Mouse (Mus musculus) heart, embryonic 11.5 days (tissue): ENCODE measurements around the gene Elmo3. TPM values are rescaled to one million over a fixed set of nuclear protein-coding genes. Genes with fewer than 3 reads are reported as not detected.

Experiments
- ATAC-seq: fragments of 200-750 bp; cut with Nextera tagmentation; replicated peaks from 2 replicates; pipeline ENCODE4 v1.8.0; 2017; ENCODE audit warnings: moderate library complexity; ENCODE audit not compliant: insufficient number of reproducible peaks, low FRiP score, low TSS enrichment
- H3K27ac ChIP-seq: fragments of 300-500 bp; sonication (generic); 2 replicates; pipeline ENCODE4 v1.5.1; 2014; ENCODE audit warnings: mild to moderate bottlenecking, low read depth, low read length
- H3K27me3 ChIP-seq: fragments of 300-500 bp; sonication (generic); 2 replicates; pipeline ENCODE4 v1.6.1; 2014; ENCODE audit warnings: mild to moderate bottlenecking, low read length, mixed read lengths; ENCODE audit not compliant: control insufficient read depth, insufficient read depth
- H3K36me3 ChIP-seq: fragments of 300-500 bp; sonication (generic); 2 replicates; pipeline ENCODE4 v1.6.1; 2014; ENCODE audit warnings: mild to moderate bottlenecking, low read length, moderate library complexity, mixed read lengths; ENCODE audit not compliant: control insufficient read depth, insufficient read depth
- H3K4me1 ChIP-seq: fragments of 300-500 bp; sonication (generic); 2 replicates; pipeline ENCODE4 v1.6.1; 2014; ENCODE audit warnings: low read length; ENCODE audit not compliant: control insufficient read depth, insufficient read depth
- H3K4me2 ChIP-seq: fragments of 300-500 bp; sonication (generic); 2 replicates; pipeline ENCODE4 v1.6.1; 2014; ENCODE audit warnings: mild to moderate bottlenecking, moderate library complexity
- H3K4me3 ChIP-seq: fragments of 300-500 bp; sonication (generic); 2 replicates; pipeline ENCODE4 v1.5.1; 2014; ENCODE audit warnings: low read depth, low read length
- H3K9ac ChIP-seq: fragments of 300-500 bp; sonication (generic); 2 replicates; pipeline ENCODE4 v1.6.1; 2014; ENCODE audit warnings: mild to moderate bottlenecking, low read depth, low read length, moderate library complexity
- H3K9me3 ChIP-seq: fragments of 300-500 bp; sonication (generic); replicated peaks from 2 replicates; pipeline ENCODE4 v1.6.1; 2016; ENCODE audit warnings: low read length; ENCODE audit not compliant: control insufficient read depth
- whole genome bisulfite sequencing: fragments of 180-500 bp; shearing (Covaris S2); extraction: QIAGEN DNeasy Blood & Tissue Kit; methylation state at CpG from one replicate; pipeline ENCODE4 v1.1.7; 2014; ENCODE audit not compliant: insufficient replicate concordance; 5-methylcytosine and 5-hydroxymethylcytosine counted together
- polyA plus RNA-seq: library from polyadenylated mRNA; unstranded; fragments of >200 nt; fragmentation: Nextera tagmentation; extraction: Ambion mirVana; gene quantifications from 2 replicates; pipeline ENCODE4 v1.2.1, GENCODE M21; 2014

Gene Elmo3
- polyA plus RNA-seq, 1 experiment from 2014 or later, result 4.2 TPM

DNA sequence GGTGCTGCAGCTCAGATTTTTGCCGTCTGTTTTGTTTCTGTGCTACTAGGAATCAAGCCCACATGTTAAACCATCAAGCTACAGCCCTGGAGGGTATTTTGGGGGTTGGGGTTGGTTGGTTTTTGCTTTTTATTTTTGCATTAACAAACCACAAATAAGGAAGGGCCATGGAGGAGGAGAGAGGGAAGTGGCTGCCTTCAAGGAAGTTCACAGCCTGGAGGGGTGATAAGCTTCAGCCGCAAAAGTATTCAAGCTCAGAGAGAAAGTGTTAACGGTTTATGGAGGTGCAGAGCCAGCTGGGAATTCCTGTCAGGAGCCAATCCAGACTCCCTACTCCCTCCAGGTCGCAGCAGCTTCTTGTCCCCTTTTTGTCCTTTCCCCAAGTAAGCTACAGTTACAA lies 33.6 kb downstream of the Elmo3 start:
- Histone ChIP-seq H3K4me3 (no peak overlapping the region), H3K9ac (no peak overlapping the region), H3K27ac (peak overlapping the region; percentile 63), H3K4me1 (peaks cover 35% of the 10 kb centered on the region), H3K4me2 (no peak overlapping the region; the same call in 1 of the 2 replicates), H3K9me3 (no peaks in the 10 kb centered on the region), H3K27me3 (no peaks in the 10 kb centered on the region), H3K36me3 (peaks cover 23% of the 10 kb centered on the region)
- ATAC-seq, result no peak
- WGBS, result 25% methylated on average over 4 of the region's 4 CpGs

DNA sequence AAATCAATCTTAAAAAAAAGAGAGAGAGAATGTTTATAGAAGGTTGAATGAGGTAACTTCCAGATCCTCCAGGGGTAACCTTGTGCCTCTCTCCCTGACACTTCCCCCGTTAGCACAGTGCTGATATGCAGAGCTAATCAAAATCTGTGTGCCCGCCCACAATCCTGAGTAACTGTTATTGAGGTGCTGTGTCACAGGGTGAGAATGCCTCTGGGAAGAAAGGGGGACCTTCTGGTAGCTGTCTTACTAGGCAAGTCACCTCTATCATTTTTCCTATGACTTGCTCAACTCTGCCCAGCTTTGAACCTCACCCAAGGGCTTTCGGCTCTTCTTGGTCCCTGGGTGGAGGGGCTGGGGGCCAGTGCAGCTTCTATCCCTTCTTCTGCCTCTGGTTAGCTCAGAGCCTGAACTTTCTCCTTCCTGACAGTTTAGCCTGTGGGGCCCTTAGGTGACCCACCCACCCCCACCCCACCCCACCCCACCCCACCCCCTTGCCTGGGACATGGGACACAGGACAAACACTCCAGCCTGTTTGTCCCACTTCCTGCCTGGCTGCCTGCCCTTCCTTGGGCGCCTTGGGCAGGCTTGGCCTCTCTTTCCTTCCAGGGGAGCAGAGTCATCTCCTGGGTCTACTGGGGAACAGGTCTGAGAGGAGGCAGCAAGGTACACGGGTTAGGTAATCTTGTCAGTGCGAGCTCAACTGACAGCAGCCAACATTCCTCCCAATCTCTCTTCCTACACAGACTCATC lies 34.7 kb downstream of the Elmo3 start:
- Histone ChIP-seq H3K4me2 (no peak overlapping the region), H3K36me3 (peaks cover 23% of the 10 kb centered on the region), H3K4me3 (no peak overlapping the region), H3K9me3 (no peaks in the 10 kb centered on the region), H3K27me3 (no peaks in the 10 kb centered on the region), H3K27ac (peak overlapping the region; percentile 41), H3K9ac (no peak overlapping the region), H3K4me1 (peaks cover 44% of the 10 kb centered on the region)
- no peak for ATAC-seq
- 51% methylated on average over 6 of the region's 6 CpGs for WGBS

DNA sequence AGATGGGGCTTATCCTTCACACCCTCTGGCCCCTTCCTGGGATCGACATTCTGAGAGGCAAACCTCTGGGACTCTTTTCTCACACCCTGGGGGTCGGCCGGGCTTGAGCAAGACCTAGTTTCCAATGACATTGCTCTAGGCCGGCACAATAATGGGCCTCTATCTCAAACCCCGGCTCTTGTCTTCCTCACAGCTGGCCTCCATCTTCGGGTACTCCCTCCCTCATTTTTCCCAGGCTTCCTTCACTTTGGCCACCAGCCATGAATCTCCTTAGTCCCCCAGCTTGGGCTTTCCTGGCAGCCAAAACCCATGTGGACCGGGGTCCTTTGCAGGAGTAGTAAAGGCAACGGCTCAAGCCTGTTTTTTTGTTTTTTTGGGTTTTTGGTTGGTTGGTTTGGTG lies 36.0 kb downstream of the Elmo3 start:
- Histone ChIP-seq H3K4me3 (no peak overlapping the region), H3K9ac (no peak overlapping the region), H3K4me1 (peaks cover 56% of the 10 kb centered on the region), H3K4me2 (no peak overlapping the region), H3K36me3 (peaks cover 16% of the 10 kb centered on the region), H3K27ac (peak overlapping the region; percentile 41), H3K9me3 (no peaks in the 10 kb centered on the region), H3K27me3 (no peaks in the 10 kb centered on the region)
- 20% methylated on average over 8 of the region's 8 CpGs for WGBS
- no peak for ATAC-seq

DNA sequence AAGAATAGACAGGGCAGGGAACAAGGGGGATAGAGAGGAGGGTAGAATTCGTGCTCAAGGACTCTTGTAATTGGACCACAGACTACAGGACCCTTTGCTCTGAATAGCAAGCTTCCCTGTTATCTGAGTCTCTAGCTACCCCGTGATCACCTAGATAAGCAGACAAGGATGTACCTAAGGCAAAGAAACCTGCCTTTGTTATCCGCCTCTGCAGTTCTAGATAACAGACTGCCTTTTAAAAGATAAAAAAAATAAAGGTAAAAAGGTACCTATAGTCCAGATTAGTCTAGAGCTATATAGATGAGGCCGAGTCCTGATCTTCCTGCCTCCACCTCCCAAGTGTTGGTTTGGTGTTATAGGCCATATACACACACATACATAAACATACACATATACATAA lies 37.4 kb downstream of the Elmo3 start:
- H3K9ac ChIP-seq, result no peak overlapping the region
- H3K36me3 ChIP-seq, result peaks cover 5% of the 10 kb centered on the region
- 68% methylated on average over 4 of the region's 4 CpGs for WGBS
- H3K27me3 ChIP-seq, result no peaks in the 10 kb centered on the region
- no peak for ATAC-seq
- H3K4me2 ChIP-seq, result no peak overlapping the region
- no peak overlapping the region for H3K27ac ChIP-seq
- H3K9me3 ChIP-seq, result no peaks in the 10 kb centered on the region
- H3K4me3 ChIP-seq, result no peak overlapping the region
- peaks cover 59% of the 10 kb centered on the region for H3K4me1 ChIP-seq

DNA sequence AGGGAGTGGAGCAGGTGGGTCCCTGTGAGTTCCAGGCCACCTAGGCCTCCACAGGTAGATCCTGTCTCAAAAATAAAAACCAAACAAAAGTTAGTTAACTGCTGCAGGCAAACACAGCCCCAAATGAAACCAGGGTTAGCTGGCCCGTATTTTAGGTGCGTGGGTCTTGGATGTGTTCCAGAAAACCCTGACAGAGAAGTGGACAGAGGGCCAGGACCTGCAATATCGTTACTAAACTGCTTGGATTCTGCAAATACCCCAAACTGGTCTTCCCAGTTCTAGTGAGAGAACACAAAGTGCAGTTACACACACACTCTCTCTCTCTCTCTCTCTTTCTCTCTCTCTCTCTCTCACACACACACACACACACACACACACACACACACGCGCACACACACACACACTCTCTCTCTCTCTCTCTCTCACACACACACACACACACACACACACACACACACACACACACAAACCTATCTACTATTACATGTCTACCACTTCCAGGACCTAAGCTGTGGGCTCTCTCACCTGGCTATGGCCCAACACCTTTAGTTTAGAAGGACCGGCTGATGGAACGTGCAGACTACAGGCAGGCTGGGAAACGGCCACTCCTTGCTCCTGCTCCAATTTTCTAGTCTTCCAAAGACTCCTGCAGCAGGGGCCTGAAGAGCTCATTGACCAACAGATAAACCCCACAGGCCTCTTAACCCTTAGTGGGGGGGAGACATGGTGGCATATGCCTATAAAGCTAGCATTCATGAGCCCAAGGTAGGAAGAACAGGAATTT lies 38.6 kb downstream of the Elmo3 start:
- Histone ChIP-seq H3K4me2 (no peak overlapping the region), H3K9me3 (no peaks in the 10 kb centered on the region), H3K4me3 (no peak overlapping the region), H3K27ac (no peak overlapping the region), H3K9ac (no peak overlapping the region), H3K27me3 (no peaks in the 10 kb centered on the region), H3K4me1 (peaks cover 51% of the 10 kb centered on the region), H3K36me3 (no peaks in the 10 kb centered on the region)
- WGBS, result 44% methylated on average over 6 of the region's 8 CpGs
- ATAC-seq, result no peak

DNA sequence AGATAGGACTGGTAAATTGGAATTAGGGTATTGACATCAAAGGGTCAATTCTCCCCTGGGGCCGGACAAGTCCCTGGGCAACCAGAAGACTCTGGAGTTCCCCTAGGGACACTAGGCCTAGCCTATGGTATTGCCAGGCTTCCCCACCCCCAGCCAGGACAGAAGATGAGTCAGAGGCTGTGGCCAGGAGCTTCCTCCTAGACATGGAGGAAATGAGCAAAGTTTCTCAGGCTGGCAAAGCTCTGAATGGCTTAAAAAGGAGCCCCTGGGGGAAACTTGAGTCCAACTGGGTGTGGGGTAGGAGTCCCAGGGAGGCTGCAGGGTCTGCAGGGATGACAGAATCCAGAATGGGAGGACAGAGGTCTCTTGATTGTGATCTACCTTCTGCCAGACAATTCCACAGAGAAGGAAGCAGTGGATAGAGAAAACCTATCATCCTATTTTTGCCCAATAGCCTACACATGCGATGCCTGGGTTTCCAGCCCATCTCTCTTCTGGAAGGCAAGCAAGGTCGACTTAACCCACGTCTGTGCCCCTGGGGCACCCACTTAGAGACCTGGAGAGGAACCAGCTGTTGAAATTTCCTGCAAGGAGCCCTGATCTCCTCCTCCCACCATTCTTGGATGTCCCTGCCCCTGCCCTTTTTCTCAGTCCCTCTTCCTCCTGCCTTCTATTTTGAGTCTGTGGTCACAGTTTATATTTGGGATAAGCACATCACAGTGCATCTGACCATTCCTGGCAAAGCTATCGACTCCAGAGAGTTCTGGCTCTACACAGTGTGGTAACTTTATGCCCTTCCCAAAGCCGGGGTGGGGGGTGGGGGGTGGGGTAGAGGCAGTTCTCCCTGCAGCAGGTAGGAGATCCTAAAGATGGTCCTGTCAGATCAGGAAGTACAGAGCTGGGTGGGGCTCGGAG lies 39.9 kb downstream of the Elmo3 start:
- Histone ChIP-seq H3K4me2 (peak overlapping the region; percentile 98), H3K27me3 (no peaks in the 10 kb centered on the region), H3K9ac (no peak overlapping the region), H3K4me1 (peaks cover 47% of the 10 kb centered on the region), H3K27ac (no peak overlapping the region), H3K36me3 (no peaks in the 10 kb centered on the region), H3K4me3 (peak overlapping the region; percentile 78; the same call in 1 of the 2 replicates), H3K9me3 (no peaks in the 10 kb centered on the region)
- 35% methylated on average over 7 of the region's 7 CpGs for WGBS
- no peak for ATAC-seq

DNA sequence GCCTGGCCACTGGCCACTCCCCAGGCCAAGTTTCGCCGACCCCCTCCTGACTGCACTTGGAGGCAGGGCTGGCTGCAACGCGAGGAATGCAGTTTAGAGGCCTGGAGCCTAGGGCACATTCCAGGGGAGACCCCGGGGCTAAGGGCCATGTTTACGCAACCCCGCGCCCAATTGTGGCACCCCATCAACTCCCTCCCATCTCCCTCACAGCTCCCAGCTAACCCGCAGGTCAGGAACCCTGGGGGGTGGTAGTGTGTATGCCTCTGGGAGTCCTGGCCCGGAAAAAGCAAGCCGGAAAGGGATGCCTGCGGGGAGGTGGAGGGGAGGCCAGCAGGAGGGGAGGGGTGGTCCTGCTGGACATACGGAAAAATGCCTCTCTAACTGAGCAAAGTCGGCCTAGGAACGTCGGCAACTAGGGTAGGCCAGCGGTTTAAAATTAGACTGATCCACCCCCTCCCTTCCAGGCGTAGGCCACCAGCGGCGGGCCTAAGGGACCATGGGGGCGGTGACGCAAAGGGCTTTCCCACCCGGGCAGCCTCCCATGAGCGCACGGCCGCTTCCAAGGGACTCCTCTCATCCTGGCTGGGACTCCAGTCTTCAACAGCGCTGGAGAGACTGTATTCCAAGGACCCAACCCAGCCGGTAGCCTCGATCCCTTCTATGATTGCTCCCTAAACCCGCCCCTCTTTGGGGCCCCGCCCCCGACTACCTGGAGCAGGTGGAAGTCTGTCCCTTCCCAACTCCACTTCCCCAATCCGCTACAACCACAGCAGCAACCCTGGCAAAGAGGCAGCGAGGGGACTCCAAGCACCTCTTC lies 41.4 kb downstream of the Elmo3 start:
- 1% methylated on average over 33 of the region's 34 CpGs for WGBS
- peak; percentile 31; the same call in 1 of the 2 replicates for ATAC-seq
- no peaks in the 10 kb centered on the region for H3K36me3 ChIP-seq
- H3K27ac ChIP-seq, result peak overlapping the region; percentile 91
- H3K9ac ChIP-seq, result peak overlapping the region; percentile 82
- H3K4me3 ChIP-seq, result peak overlapping the region; percentile 78
- H3K4me1 ChIP-seq, result peaks cover 37% of the 10 kb centered on the region
- peak overlapping the region; percentile 98 for H3K4me2 ChIP-seq
- H3K27me3 ChIP-seq, result no peaks in the 10 kb centered on the region
- H3K9me3 ChIP-seq, result no peaks in the 10 kb centered on the region
